Mouse (Mus musculus) bone marrow, adult 2 months (tissue): ENCODE results near the gene Auts2.

Experiments
- CTCF ChIP-seq: fragments of 200-500 bp; IDR thresholded peaks from 2 replicates; pipeline ENCODE4 v1.5.1; 2011; ENCODE audit warnings: low read length, control low read depth; ENCODE audit not compliant: control insufficient read depth, insufficient read depth
- POLR2A ChIP-seq: fragments of 200-500 bp; IDR thresholded peaks from 2 replicates; pipeline ENCODE4 v1.6.1; 2011; ENCODE audit warnings: low read depth, mild to moderate bottlenecking, control low read depth, low read length, borderline replicate concordance; ENCODE audit not compliant: control insufficient read depth

- no peak for TF ChIP-seq CTCF
- TF ChIP-seq POLR2A = no peak
These were observed 48.9 kb upstream of the Auts2 start for GRCm38 (mm10) chr5:132591721-132592695.
